Mouse (Mus musculus) hindbrain, postnatal 0 days (tissue): Measurements from ENCODE around the gene Jup. TPM values are rescaled to one million over a fixed set of nuclear protein-coding genes. Genes with fewer than 3 reads are reported as not detected.
"Not testable (repeated sequence)": the region's sequence is repeated elsewhere in the genome, so short reads cannot be mapped to it uniquely, and the experiment has no call there.

Experiments
- ATAC-seq: fragments of 200-750 bp; cut with Nextera tagmentation; 2 replicates; pipeline ENCODE4 v1.8.0; 2017; ENCODE audit warnings: mild to moderate bottlenecking, moderate TSS enrichment, moderate library complexity
- DNase-seq: peaks from one replicate; pipeline ENCODE4 v3.0.0-alpha.2; 2015; ENCODE audit warnings: low spot score
- H3K27ac ChIP-seq: fragments of 300-500 bp; sonication (generic); 2 replicates; pipeline ENCODE4 v1.5.1; 2014; ENCODE audit warnings: mild to moderate bottlenecking
- H3K27me3 ChIP-seq: fragments of 300-500 bp; sonication (generic); 2 replicates; pipeline ENCODE4 v1.6.1; 2014; ENCODE audit warnings: low read length, mixed read lengths; ENCODE audit not compliant: insufficient read depth
- H3K36me3 ChIP-seq: fragments of 300-500 bp; sonication (generic); 2 replicates; pipeline ENCODE4 v1.6.1; 2014; ENCODE audit warnings: low read length, mixed read lengths; ENCODE audit not compliant: insufficient read depth
- H3K4me1 ChIP-seq: fragments of 300-500 bp; sonication (generic); 2 replicates; pipeline ENCODE4 v1.6.1; 2014; ENCODE audit warnings: antibody characterized with exemption, low read length, mixed read lengths; ENCODE audit not compliant: insufficient read depth
- H3K4me2 ChIP-seq: fragments of 300-500 bp; sonication (generic); 2 replicates; pipeline ENCODE4 v1.6.1; 2014; ENCODE audit warnings: low read depth, mild to moderate bottlenecking, low read length, moderate library complexity, mixed read lengths
- H3K4me3 ChIP-seq: fragments of 300-500 bp; sonication (generic); 2 replicates; pipeline ENCODE4 v1.5.1; 2014; ENCODE audit warnings: low read length
- H3K9ac ChIP-seq: fragments of 300-500 bp; sonication (generic); replicated peaks from 2 replicates; pipeline ENCODE4 v1.6.1; 2014; ENCODE audit warnings: mild to moderate bottlenecking, low read length, moderate library complexity, mixed read lengths
- H3K9me3 ChIP-seq: fragments of 300-500 bp; sonication (generic); 2 replicates; pipeline ENCODE4 v1.6.1; 2016; ENCODE audit warnings: low read length, mixed read lengths
- CTCF ChIP-seq: IDR thresholded peaks from 2 replicates; pipeline ENCODE4 v1.5.1; 2016; ENCODE audit warnings: antibody characterized with exemption, control low read depth, low read depth
- WGBS: fragments of 180-500 bp; shearing (Covaris S2); extraction: QIAGEN DNeasy Blood & Tissue Kit; methylation state at CpG from one replicate; pipeline ENCODE4 v1.1.7; 2014; 5-methylcytosine and 5-hydroxymethylcytosine counted together
- polyA plus RNA-seq: library from polyadenylated mRNA; unstranded; fragments of >200 nt; fragmentation: Nextera tagmentation; extraction: Ambion mirVana; gene quantifications from 2 replicates; pipeline ENCODE4 v1.2.1, GENCODE M21; 2015
- total RNA-seq: library from RNA; depleted of rRNA; stranded (reverse); fragments of >200 nt; gene quantifications from 2 replicates; pipeline ENCODE4 v1.2.3, GENCODE M21; 2014

The Jup gene
- total and polyA plus RNA-seq, 2 experiments from 2014 or later: 49.8 to 119 TPM

- Histone ChIP-seq H3K4me1 (0 out of 2 replicates have a peak, but pooled peaks cover 2% of the 10 kb centered on the region), H3K4me2 (0 out of 2 replicates have a peak overlapping the region, but pooled peaks have one; percentile 7), H3K4me3 (no peak overlapping the region), H3K9me3 (no peaks in the 10 kb centered on the region), H3K36me3 (peaks cover 7% of the 10 kb centered on the region; the same call in 1 of the 2 replicates), H3K27ac (peak overlapping the region; percentile 32), H3K9ac (no peak overlapping the region), H3K27me3 (no peaks in the 10 kb centered on the region)
- ATAC-seq (peak; percentile 31), DNase-seq (peak; percentile 78)
- peak; percentile 78 for TF ChIP-seq CTCF
- WGBS: 26% methylated on average over 10 of the region's 10 CpGs
These were observed 45.3 kb downstream of the Jup start for GRCm38 (mm10) chr11:100352076-100352857.

GRCm38 (mm10) chr11:100344269-100344668, 53.3 kb downstream of the Jup start:
- WGBS: 89% methylated on average over 10 of the region's 10 CpGs
- no peaks in the 10 kb centered on the region for H3K36me3 ChIP-seq
- H3K27ac ChIP-seq: no peak overlapping the region
- no peak for TF ChIP-seq CTCF
- no peaks in the 10 kb centered on the region for H3K27me3 ChIP-seq
- no peaks in the 10 kb centered on the region for H3K4me1 ChIP-seq
- no peak overlapping the region for H3K4me2 ChIP-seq
- no peak overlapping the region for H3K4me3 ChIP-seq
- ATAC-seq (no peak), DNase-seq (no peak)
- no peak overlapping the region for H3K9ac ChIP-seq
- no peaks in the 10 kb centered on the region for H3K9me3 ChIP-seq

- peak; percentile 43; the same call in 1 of the 2 replicates for ATAC-seq
- DNase-seq: peak; percentile 75
- no peak overlapping the region for H3K4me2 ChIP-seq
These were observed 61.8 kb downstream of the Jup start for GRCm38 (mm10) chr11:100335731-100336130.

GRCm38 (mm10) chr11:100333944-100334457, 63.6 kb downstream of the Jup start, which contains the start of gene Gast:
Gene Gast, plus strand, starts transcription at chr11:100334407.
- H3K4me2 ChIP-seq: no peak within 1 kb of the TSS
- no peaks in the 10 kb centered on the region for H3K27me3 ChIP-seq
- H3K4me1 ChIP-seq: peaks cover 12% of the 10 kb centered on the region
- H3K9me3 ChIP-seq: no peaks in the 10 kb centered on the region
- no peak within 1 kb of the TSS for H3K9ac ChIP-seq
- H3K36me3 ChIP-seq: no peaks in the 10 kb centered on the region
- no peak for ATAC-seq
- DNase-seq: peak; percentile 1
- H3K27ac ChIP-seq: peak within 1 kb of the TSS; percentile 79; the same call in 1 of the 2 replicates
- H3K4me3 ChIP-seq: no peak within 1 kb of the TSS
- 69% methylated on average over 6 of the region's 6 CpGs for WGBS
- TF ChIP-seq CTCF: no peak

More at GRCm38 (mm10) chr11:100335731-100336130, 61.8 kb downstream of the Jup start:
- 24% methylated on average over 3 of the region's 3 CpGs for WGBS
- Histone ChIP-seq H3K27ac (no peak overlapping the region), H3K27me3 (no peaks in the 10 kb centered on the region), H3K4me3 (no peak overlapping the region), H3K9ac (no peak overlapping the region), H3K9me3 (no peaks in the 10 kb centered on the region), H3K36me3 (no peaks in the 10 kb centered on the region), H3K4me1 (peaks cover 12% of the 10 kb centered on the region; the same call in 1 of the 2 replicates)
- TF ChIP-seq CTCF: no peak

- peak; percentile 81 for DNase-seq
- no peaks in the 10 kb centered on the region for H3K9me3 ChIP-seq
These were observed 64.6 kb downstream of the Jup start for GRCm38 (mm10) chr11:100332766-100333515.

GRCm38 (mm10) chr11:100330816-100331375, 66.7 kb downstream of the Jup start:
- WGBS: 59% methylated on average over 8 of the region's 8 CpGs
- not testable (repeated sequence) for H3K36me3 ChIP-seq, DNase-seq, H3K27ac ChIP-seq, H3K9ac ChIP-seq, H3K9me3 ChIP-seq, ATAC-seq, H3K27me3 ChIP-seq, H3K4me3 ChIP-seq, H3K4me2 ChIP-seq
- H3K4me1 ChIP-seq: peaks cover 12% of the 10 kb centered on the region

More at GRCm38 (mm10) chr11:100332766-100333515, 64.6 kb downstream of the Jup start:
- WGBS: 20% methylated on average over 9 of the region's 9 CpGs
- H3K27me3 ChIP-seq: no peaks in the 10 kb centered on the region
- peak overlapping the region; percentile 79 for H3K27ac ChIP-seq
- no peak overlapping the region for H3K9ac ChIP-seq
- H3K4me1 ChIP-seq: peaks cover 12% of the 10 kb centered on the region
- H3K36me3 ChIP-seq: no peaks in the 10 kb centered on the region
- peak; percentile 82 for ATAC-seq
- no peak overlapping the region for H3K4me2 ChIP-seq
- H3K4me3 ChIP-seq: no peak overlapping the region
- no peak for TF ChIP-seq CTCF
